Mouse (Mus musculus): ENCODE results near the gene Ttc9c.

Ttc9c gene

DNA sequence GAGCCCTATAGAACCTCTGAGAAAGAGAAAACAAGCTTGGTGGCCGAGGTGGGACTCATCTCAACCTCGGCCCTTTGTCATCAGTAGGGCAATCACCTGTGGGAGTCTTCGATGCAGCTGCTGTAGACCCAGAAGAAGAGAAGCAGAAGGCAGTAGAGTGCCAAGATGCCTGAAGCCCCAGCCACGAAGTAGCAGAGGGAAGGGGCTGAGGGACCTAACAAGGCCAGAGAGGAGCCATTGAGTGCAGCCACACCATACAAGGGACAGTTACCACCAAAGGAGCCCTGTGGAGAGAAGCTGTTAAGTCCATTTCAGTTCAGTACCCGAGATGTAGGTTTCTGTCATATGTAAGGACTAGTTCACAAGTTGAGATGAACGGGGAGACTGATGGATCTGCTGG is 45.7 kb downstream of the Ttc9c start:
- no peak for DNase-seq

DNA sequence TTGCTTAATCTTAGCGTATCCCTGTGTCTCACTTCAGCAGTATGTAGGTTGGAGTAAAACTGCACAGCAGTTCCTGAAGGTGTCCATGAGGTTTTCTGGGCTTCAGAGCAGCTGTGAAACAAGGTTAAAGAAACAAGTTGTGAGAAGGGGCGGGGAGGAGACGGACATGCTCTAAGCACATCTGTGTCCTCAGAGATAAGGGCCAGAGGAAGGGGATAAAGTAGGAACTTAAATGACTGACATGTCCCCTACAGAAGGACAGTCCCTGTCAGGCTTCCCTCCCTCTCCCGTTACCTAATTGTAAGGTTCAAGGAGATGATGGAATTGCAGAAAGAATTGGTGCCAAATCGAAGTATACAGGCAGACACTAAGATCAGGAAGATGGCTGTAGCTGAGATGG is 46.1 kb downstream of the Ttc9c start:
- no peak for DNase-seq

DNA sequence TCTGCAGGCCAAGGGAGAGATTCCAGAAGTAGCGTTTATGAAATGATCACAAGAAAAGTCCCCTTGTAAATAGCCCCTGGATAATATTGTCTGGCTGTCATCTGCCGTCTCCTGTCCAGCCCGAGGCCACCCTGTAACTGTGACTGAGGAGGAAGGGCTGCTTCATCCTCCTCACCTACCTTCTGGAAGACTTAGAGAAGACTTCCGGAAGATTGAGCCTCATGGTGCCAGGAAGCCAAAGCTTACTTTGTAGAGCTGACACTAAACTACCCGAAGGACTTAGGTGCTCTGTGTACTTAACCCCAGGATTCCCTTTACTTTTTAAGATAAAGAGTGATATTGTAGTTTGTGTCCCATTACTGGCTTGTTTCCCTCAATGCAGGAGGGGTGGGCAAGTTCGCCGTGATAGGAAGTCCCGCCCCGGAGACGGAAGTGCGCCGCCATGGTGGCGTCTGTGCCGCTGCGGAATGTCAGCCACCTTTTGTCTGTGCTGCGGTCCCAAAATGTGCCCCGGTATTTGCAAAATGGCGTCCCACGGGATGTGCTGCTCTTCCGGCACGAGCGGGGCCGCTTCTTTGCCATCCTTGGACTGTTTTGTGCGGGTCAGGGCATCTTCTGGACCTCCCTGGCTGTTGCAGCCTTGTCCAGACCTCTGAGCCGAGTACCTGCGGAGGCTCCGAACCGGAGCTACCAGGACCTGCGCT is 48.4 kb downstream of the Ttc9c start, which contains the start of gene Tmem223:
Tmem223 (plus strand) TSS at position 430 of the 704 bp plus-strand sequence.
- DNase-seq, result peak; percentile 89

DNA sequence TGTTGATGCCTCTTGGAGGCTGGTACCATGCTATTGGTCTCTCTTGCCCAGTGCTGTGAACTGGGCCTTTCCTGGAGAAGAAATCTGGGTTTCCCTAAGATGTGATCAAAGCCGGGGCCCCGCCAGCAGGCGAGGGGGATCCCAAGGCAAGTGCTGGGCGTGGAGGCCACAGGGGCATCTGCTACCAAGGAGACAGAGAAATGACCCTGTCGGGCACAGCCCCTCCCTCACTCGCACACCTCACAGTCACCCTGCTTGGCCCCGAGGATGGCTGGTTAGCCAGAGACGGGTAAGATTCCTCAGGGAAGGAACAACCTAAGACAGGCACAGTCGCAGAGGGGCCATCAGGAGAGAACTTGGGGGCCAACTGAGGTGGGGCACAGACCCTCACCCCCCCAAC is 53.6 kb downstream of the Ttc9c start:
- DNase-seq, result no peak

DNA sequence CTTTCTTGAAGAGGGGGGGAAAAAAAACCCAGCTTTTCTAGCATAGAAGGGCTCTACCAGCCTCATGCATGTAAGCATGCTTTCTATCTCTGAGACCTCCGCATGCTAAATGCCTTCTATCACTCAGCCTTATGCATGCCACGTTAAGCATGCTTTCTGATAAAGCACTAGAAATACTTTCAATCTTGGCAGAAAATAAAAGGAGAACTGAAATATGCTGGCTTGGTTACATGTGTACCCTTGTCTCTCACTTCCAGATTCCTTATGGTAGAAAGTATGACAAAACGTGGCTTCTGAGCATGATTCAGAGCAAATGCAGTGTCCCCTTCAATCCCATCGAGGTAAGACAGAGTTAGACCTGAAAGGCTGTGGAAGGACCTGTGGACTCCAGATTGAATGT is 55.9 kb downstream of the Ttc9c start:
- DNase-seq, result no peak

DNA sequence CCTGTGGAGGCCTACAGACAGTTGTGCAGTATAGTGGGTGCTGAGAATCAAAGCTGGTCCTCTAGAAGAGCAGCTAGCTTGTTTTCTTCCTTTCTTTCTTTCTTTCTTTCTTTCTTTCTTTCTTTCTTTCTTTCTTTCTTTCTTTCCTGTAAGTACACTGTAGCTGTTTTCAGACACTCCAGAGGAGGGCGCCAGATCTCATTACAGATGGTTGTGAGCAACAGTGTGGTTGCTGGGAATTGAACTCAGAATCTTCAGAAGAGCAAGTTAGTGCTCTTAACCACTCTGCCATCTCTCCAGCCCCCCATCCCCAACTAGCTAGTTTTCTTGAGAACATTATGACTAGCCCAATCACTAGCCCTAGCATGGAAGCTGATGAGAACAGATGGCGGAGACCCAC is 58.4 kb downstream of the Ttc9c start:
- DNase-seq, result no peak
